Mouse (Mus musculus) retina, postnatal 1 day (tissue): ENCODE results near the gene Lrrc59.

Source experiments
- DNase-seq: peaks from one replicate; pipeline ENCODE4 v3.0.0-alpha.2; 2012

Lrrc59 gene

DNA sequence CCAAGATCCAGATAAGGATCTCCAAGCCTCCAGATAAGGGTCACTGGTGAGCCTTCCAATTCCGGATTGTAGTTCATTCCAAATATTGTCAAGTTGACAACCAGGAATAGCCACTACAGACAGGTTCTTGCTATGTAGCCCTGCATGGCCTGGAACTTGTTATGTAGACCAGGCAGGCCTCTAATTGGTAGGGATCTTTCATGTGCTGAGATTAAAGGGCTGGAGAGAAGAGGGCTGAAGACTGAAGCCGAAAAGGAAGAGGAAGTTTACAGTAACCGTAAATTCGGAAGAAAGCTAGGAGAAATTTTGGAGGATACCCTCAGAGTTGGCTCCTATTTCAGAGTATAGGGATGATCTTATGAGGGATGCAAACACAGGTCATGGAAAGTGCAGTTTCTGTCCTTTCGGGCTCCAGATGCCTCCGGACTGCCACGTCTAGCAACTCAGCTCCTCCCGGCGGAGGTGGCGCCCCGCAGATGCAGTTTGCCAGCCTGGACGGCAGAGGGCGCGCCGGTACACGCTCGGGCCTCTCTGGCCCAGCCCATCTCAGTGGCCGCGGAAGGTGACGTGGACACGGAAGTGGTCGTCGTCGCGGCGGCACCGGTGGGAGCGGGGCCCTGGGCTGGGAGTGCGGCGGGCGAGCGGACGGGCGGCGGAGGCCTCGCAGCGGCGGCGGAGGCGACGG is at the start of gene Lrrc59:
Gene Lrrc59, plus strand, starts transcription at position 569 of the 685 bp plus-strand sequence.
- DNase-seq = peak; percentile 94

DNA sequence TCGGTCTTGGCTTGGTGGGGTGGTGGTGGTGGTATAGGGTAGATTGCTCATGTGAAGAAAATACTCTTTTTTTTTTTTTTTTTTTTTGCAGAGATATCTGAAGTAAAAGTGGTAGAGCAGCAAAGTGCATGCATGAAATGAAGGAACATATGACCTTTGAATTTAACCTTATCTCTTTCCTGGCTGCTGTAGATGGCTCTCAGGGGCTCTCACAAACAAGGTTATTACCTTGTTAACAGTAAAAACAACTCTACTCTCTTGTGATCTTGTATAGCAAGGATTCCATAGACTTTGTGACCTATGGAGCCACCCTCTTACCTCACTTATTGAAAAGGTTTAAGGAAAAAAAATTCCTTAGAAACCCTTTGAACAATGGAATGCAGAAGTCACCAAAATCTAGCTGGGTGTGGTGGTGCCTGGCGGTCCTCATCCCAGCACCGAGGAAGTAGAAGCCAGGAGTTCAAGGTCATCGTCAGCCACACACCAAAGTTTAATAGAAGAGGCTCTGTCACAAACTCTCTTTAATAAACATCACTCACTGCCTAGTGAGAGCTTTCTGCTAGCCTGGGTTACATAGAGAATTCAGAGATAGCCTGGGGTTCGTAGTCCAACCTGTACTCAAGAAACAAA is 49.3 kb upstream of the Lrrc59 start:
- no peak for DNase-seq

DNA sequence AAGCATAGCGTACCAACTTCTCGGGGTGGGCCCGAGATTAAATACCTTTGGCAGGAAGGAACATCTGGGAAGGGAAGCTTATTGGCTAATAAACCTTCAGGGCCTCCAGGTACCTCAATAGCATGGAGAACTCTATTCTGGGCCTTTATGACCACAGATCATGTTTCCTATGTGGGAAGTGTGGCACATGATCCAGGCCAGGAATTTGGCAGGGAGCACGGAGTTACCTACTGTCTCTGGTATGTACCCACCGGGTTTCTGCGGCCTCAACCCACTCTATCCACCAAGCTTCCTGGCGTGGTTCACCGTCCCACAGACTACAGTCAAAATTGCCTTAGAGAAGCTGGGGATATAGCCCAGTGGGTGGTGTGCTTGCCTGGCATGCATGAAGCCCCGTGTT is 44.5 kb upstream of the Lrrc59 start:
- no peak for DNase-seq

DNA sequence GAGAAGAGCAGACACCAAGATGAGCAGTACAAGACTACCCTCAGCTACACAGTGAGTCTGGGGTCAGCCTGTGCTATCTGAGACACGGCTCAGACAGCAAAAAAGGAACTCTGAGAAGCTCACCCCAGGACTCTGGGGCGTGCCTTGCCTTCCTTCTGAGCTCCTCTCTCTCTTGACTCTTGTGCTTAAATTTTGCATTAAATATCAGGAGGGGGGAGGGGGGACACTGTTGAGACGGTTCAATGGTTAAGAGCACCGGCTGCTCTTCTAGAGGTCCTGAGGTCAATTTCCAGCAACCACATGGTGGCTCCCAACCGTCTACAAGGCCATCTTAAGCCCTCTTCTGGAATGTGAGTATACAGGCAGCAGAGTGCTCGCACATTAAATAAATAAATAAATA is 42.1 kb upstream of the Lrrc59 start:
- no peak for DNase-seq

DNA sequence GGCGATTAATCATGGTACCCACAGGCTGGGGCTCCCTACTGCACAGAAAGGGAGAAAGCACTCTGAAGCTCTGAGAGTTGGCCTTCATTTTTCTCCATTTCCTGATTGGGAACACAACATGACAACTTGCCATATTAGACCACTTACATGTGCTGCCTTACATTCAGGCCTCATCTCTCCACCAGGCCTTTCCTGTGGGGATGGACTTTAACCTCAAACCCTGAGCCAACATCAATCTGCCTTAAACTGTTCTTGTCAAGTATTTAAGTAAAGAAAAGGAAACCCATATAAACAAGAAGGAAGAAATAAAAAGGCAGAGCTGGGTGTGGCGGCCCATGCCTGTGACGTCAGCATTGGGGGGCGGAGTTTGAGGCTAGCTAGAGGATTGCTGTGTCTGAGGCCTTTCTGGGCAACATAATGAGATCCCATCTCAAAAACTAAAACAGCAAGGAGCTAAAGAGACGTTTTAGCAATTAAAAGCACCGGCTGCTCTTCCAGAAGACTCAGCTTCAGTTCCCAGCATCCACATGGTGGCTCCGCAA is 33.2 kb upstream of the Lrrc59 start:
- no peak for DNase-seq

DNA sequence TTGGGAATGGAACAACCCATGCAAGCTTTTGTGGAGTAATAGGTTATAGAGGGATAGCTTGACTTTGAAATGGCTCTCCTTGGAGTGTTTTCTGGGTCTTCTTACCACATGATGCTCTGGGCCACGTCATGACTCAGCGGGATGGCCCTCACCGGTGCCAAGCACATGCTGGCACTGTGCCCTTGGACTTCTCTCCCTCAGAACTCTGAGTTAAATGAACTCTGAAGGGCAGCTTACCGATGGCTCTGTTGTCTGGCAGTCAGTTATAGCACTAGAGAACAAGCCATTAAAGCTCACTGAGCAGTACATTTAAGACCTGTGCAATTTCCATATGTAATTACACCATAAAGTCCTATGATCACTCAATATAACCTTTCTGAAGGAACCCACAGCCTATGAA is 32.2 kb upstream of the Lrrc59 start:
- DNase-seq = no peak

DNA sequence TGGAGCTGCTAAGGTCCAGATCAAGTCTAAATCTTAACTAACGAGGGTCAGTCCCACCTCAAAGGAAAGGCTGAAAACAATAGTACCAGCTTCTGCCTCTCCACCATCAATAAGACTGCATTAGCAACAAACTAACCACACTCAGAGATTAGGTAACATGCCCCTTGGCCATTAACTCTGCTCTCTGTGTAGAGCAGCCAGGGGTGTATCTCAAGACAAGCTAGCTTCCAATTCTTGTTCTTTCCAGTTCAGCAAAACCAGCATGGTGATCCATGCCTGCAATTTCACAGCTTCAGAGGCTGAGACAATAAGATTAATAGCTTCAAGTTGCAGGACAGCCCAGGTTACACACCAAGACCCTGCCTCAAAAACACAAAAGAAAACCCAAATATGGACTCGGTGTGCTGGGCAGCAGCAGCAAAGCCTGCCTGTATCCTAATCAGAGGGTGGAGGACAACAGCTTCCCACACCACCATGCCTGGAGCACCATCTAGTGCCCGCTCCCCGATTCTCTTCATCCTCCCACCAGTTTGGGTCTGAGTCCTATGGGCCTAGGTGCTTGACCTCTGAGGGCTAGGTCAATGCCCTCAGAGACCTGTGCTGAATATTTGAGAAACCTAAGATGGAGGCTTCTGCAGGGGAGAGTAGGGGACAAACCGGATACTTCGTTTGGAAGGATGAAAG is 31.0 kb upstream of the Lrrc59 start:
- DNase-seq = no peak

DNA sequence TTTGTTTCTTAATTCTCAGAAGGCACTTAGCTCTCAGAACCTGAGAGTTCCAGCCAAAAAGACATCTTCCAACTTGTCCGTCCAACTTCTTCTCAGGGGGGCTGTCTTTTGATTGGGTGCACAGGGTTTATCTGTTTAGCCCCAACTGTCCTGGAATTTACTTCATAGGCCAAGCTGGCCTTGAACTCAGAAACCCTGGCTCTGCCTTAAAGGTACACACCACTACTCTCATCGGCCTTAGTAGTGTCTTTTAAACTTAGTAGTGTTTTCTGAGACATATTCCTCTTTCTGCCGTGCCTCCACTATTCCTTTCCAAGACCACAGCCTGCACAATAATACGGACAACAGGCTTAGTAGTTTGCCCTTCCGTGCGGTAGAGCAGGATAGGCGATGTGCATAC is 29.1 kb upstream of the Lrrc59 start:
- DNase-seq = no peak

DNA sequence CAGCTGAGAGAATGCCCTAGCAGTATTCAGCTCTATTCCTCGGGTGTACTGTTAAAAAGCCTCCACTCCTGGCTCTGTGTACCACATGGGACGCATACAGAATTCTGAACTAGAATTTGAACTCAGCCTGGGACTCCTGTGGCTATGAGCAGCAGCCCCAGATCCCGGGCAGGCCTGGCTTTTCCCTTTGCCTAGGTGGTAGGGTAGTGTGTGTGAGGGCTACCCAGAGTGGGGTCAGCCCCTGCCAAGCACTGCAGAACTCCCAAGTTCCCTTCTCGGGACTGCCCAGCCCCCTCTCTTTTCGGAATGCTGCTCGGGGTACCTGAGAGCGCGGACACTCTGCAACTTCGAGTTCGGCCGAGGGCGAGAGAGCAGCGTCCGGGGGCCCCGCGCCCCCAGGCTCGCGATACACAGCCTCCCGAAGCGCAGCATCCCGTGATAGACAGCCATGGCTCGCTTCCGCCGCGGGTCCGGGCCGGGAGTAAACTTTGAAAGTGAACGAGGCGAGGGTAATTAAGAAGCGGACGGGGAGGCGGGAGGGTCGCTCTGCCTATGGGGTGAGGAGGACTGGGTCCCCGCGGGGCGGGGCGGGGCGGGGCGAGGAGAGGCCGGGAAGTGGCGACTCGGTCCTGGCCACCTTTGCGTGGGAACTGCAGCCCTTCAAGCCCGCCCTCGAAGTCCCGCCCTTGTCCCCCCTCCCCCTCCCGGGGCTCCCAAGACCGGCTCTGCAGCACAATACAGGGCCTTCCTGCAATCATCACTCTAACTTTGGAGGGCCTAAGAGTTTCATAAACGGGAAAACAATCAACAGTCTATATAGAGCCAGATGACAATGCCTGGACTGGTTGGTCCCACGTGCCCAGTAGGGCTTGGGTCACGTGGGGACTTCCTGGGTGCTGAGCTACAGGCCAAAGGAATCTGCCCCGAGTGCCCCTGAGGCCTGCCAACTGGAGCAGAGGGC is 28.0 kb upstream of the Lrrc59 start, which contains the start of gene Acsf2:
Gene Acsf2, minus strand, starts transcription at position 551 of the 961 bp plus-strand sequence.
- DNase-seq = peak; percentile 87

DNA sequence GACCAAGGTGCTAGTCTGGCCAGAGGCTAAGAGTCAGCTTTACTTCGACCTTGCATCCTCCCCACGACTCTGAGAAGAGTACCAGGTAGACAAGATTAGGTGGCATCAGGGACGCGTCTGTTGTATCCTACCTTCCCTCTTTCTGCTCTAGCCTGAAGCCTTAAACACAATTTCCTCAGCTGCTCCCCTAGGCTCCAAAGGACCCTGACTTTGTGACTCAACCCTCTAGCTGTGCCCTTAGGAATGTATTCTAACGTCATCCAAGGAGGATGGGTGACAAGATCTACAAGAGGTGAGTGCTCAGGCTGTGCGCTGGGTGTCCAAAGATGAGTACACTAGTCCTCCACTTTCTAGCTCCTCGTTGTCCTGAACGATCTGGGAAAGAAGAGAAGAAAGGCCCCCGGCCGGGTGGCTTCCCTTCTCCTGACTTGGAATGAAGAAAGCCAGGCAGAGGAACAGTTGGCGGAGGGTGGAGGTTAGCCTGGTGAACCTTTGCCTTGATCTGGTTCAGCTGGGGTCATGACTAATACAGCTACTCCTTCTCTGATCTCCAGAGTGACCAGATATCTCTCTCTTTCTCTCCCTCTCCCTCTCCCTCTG is 27.1 kb upstream of the Lrrc59 start:
- no peak for DNase-seq

DNA sequence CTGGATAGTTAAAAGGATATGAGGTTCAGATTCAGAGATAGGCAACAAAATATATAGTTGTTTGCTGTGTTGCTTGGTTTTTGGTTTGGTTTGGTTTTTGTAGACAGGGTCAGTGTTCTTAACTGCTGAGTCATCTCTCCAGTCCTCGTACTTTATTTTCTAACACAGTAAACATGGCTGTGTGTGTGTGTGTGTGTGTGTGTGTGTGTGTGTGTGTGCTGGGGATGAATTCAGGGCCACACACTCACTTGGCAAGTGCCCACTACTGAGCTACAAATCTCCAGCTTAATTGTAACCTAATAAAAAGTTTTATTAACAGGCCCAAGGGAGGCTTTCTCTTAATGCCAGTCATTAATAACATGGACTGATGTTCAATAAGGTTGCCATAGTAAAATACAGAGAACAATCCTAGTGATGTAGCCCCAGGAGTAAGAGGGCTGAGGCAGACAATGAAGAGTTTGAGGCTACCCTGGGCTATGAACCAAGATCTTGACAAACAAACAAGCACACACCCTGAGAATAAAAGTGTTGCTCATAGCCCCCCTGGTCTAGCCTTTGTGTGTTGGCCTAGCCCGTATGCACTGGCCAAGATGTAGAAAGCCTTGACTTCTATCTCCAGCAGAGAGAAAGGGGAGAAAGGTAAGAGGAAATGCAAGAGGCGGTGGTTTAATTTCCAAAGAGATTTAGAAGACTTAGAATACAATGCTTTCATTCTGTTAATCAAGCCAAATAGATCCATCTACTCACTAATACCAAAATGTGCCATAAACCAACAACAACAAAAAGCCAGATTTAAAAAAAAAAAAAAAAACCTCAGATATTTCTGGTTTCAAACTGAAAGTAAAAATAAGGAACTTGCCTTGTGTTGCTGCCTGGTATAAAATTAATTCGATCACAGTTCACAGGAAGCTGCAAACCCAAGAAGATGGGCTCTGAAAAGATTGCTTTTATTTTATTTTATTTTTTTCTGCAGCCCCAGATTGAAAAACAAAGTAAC is 18.5 kb upstream of the Lrrc59 start:
- no peak for DNase-seq

DNA sequence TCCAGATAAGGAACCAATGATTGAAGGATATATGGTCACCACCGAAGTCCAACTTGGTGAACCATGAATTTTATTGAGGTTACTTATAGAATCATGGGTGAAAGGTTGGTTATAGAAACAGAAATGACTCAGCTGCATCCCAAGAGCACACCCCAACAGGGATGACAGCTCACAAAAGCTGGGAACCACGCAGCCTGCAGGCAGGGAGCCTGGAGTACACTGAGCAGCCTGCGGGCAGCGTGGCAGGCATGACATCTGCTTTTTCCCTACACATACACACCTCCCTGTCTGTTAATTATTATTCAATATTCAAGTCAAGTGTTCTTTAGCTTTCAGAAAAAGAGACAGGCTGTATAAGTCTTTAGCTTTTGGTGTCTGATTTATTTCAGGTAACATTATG is 15.0 kb upstream of the Lrrc59 start:
- no peak for DNase-seq

DNA sequence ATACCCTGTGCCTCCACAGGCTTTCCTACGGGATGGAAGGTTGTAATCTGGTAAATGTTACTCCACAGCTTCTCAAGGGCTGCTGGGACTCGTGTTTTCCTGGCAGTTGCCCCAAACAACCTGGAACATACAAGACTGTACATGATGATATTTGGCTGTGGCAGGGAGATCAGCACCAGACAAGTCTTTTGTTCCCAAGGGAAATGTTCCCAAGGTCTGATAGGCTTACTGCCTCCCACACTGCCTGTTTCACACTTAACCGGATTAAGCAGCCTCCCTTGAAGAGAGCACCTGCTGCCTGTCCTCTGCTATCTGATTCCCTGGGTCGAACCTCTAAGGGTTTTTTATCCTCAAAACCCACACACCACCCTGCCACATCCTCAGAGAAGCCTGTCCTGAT is 14.1 kb upstream of the Lrrc59 start:
- DNase-seq = peak; percentile 67

DNA sequence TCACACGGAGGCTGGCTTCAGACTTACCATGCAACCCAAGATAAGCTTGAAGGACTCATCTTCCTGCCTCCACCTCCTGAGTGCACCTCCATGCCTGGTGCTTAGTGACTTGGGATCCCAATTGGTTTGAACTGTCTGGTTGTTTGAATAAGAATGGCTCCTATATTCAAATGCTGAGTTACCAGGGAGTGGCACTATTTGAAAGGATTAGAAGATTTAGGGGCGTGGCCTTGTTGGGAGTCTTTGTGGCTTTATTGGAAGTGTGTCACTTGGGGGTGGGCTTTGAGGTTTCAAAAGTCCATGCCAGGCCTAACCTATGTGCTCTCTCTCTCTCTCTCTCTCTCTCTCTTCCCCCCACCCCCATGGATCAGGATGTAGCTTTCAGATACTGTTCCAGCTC is 11.9 kb upstream of the Lrrc59 start:
- no peak for DNase-seq

DNA sequence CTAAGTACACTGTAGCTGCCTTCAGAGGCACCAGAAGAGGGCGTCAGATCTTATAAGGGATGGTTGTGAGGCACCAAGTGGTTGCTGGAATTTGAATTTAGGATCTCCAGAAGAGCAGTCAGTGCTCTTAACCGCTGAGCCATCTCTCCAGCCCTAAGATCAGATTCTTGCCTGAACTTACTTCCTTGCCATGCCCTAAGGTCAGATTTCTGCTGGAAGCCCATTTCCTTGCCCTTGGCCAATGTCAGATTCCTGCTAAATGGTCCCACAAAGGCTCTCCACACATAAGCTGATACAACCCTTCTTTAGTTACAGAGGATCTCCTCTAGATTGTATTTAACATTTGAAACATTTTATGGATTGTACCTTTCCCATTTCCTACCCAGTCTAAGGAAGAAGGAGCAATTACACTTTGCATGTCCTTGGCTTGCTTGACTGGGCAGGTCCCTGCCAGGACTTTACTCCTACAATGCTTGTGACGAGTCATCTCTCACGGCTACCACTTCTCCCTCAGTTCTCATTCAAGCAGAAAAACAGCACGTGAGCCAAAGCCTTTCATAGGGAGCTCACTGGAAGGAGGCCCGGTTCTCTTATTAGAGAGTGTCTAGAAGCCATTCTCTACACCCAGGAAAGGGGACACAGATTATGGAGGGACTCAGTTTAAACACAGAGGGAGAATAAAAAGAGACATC is 8.7 kb upstream of the Lrrc59 start:
- no peak for DNase-seq

DNA sequence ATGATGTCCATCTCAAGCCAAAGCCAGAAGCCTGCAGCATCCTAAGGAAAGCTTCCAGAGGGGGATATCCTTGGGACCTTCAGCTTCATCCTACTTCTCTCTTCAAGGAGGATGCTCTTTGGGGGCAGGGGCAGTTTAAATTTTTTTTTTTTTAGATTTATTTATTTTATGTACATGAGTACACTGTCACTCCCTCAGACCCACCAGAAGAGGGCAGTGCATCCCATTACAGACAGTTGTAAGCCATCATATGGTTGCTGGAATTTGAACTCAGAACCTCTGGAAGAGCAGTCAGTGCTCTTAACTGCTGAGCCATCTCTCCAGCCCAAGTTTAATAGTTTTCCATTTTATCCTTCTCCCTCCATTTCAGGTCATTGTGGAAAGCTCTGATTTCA is 8.1 kb upstream of the Lrrc59 start:
- no peak for DNase-seq

DNA sequence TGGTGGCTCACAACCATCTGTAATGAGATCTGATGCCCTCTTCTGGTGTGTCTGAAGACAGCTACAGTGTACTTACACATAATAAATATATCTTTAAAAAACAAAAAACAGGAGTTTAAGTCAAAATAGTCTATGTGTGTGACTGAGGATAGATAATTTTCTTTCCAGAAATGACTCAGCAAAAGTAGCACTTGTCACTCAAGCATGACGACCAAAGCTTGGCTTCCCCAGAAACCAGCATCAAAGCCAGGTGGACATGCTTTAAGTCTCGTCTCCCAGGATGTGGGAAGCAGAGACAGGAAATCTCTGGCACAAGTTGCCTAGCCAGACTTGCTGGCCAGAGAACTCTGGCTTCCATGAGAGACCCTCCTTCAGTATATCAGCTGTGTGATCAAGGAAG is 7.4 kb upstream of the Lrrc59 start:
- no peak for DNase-seq

DNA sequence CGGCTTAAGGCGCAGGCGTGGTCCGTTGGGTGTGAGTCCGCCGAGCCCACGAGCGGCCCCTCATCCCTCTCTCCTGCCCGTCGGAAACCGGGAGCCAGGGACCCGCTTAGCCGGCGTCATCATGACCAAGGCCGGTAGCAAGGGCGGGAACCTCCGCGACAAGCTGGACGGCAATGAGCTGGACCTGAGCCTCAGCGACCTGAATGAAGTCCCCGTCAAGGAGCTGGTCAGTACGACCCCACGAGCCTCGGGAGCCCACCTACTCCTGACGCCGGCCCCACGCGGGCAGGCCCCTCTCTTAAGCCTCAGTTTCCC is 274 bp downstream of the Lrrc59 start:
- no peak for DNase-seq

DNA sequence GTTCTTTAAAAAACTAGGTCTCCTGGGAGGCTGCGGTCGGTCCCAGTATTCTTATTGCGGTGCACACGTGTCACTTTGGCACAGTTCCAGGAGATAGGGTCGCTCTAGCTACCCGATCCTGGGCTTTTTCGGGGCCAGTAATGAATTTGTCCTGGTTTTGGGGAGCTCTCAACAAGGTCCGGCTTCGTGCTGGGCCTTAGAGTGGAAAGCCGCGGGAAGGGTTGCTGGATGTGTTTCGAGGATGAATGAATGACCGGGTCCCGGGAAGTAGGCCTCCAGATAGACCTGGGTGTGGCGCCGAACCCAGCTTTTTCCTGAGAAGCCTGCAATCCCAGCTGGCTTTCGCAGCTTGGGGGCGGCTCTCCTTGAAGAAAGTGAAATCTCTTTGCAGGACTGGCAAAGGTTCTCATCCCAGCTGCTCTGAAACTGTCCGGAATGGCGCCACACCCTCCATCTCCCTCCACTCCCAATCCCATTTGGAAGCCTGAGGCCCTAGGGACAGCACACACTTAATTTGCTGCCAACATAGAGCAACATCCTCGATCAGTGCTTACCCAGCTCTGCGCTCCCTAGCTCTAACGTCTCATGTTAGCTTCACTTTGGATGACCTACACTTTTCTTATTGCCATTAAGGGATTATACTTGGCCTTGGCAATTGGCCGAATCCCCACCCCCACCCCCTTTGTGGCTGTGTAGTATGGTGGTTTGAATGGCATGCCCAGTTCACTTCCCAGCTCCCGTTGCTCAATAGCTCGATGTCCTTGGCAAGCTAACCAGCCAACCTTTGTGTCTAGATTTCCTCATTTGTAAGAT is 838 bp downstream of the Lrrc59 start:
- peak; percentile 60 for DNase-seq

DNA sequence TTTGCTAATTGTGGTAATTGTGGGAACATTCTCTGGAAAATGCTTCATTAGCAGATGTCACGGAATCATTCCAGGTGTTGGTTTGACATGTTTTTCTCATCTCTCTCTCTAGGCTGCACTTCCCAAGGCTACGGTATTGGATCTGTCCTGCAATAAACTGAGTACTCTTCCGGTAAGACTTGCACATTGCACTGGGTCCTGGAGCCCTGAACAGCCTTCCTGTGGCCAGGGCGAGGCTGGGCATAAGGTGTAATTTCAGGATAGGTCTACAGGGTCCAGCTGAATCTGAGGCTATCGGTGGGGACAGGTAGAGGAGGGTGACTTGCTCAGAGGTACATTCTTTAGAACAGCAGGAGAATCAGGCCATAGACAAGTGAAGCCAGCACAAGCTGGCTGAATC is 2.4 kb downstream of the Lrrc59 start:
- no peak for DNase-seq
